Mouse (Mus musculus) cerebellum, adult 18-20 months (tissue): ENCODE results near the gene Fmo2.

Source experiments
- DNase-seq, 2 experiments: peaks; one replicate each; pipeline ENCODE4 v3.0.0; 2021

The Fmo2 gene

DNA sequence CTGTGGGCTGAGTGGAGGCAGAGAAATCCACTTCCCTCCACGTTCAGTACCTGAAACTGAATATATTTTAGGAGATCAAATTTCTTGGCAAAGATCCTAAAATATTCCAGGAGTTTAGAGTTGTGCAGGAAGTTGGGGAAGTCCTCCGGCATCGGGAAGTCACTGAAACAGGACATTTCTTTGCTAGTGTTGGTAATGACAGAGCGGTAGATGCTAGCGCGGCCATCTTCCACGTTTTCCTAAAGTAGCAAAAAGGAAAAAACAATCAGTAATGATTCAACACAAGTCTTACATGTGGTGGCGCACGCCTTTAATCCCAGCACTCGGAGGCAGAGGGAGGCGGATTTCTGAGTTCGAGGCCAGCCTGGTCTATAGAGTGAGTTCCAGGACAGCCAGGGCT lies 9.9 kb downstream of the Fmo2 start:
- no peak for DNase-seq

- DNase-seq: no peak
Observed at GRCm38 (mm10) chr1:162887644-162888043, 10.9 kb downstream of the Fmo2 start.

DNA sequence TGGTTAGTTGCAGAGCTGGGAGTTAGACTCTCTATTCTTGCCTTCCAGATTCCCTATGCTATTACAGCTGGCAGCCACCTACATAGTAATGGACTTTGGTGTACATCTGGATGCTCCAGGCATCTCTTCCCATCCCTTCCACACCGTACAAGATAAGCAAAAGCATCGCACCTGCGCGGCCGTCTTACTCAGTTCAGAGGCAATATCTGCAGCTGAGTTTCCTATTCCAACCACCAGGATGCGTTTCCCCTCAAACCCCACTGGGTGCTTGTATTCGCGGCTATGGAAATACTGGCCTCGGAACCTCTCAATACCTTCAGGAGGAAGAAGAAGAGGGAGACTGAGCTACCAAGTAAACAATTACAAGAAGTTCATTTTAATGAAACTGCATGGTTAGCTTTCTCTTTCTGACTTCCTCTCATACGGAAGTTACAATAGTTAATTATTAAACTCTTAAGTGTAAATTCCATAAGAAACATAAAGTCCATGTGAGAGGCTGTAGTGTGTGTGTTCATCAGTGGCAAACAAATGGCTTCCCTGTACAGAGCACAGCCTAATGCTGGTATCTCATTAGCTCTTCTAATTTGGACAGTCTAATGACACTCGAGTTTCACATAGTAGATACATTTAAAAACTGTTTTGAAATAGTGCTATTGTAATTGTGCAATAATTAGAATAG lies 12.2 kb downstream of the Fmo2 start:
- no peak for DNase-seq

- no peak for DNase-seq
Observed at GRCm38 (mm10) chr1:162882681-162883080, 15.8 kb downstream of the Fmo2 start.

GRCm38 (mm10) chr1:162879595-162880369 lies 18.7 kb downstream of the Fmo2 start:
- DNase-seq: peak; percentile 25 to 30

- no peak for DNase-seq
Observed at GRCm38 (mm10) chr1:162875091-162875490, 23.4 kb downstream of the Fmo2 start.

- no peak for DNase-seq
Observed at GRCm38 (mm10) chr1:162871701-162872311, 26.7 kb downstream of the Fmo2 start.

- DNase-seq: no peak
Observed at GRCm38 (mm10) chr1:162870978-162871377, 27.5 kb downstream of the Fmo2 start.

DNA sequence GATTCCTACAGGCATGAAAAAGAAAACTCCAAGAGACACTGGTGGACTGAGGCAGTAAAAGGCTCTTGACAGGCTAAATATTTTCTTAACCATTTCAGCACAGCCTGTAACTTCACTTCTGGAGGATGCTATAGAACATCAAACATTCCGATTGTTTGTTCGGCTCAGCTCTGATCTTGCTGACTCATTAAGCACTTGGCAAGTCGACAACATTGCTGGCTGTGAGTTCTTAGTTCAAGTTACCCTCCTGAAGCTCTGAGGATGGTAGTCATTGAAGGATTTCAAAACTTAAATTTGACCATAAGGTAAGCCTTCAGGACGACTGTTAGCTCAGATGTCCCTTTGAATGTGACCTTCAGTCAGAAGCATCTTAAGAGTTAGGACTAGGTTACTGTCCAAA lies 31.1 kb downstream of the Fmo2 start:
- no peak for DNase-seq

DNA sequence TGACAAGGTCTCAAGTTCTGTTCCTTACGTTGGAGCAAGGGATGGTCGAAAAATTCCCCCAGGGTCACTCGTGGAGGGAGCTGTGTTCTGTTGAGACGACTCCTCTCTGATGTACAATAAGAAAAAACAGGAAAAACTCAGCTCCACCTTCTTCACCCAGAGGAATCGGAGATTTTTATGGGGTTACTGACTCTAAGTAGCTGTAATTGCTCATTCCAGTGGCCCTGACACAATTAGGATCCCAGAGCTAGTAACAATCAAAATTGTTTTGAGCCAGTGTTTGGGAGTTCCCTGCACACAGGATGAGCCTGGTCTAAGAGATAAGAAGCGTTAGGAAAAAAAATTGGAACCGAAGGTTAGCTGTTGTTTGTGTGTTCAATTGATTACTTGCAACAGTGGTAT lies 32.2 kb downstream of the Fmo2 start, which contains the start of gene Fmo1:
TSS of gene Fmo1 (minus strand) at position 331 of the 402 bp plus-strand sequence.
- no peak for DNase-seq

GRCm38 (mm10) chr1:162865493-162865830 lies 33.1 kb downstream of the Fmo2 start:
- no peak for DNase-seq

DNA sequence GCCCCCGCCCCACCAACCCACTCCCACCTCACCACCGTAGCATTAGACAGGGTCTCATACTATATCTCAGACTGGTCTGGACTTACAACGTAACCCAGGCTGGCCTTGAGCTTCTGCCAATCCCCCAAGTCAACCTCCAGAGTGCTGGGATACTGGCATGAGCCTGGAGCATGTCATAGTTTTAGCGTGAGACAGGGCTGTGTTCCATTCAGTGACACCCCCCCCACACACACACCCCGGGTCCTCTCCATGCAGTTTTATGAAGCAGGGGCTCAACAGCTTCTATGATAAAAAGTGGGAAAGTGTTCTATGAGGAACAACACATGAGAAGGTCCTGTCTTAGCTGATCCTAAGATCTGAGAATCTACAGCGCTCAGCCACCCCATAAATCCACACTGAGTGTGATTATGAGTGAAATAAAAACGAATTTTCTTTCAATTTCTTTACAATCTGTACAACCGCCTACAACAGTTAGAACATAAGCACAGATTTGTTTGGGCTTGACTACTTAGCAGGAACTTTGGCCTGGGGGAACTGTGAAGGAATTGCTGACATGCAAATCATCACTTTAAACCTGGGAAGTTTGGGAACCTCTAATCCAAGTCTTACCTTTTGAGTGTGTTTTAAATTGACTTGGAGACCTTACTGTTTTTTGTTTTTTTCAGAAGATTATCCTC lies 33.6 kb downstream of the Fmo2 start:
- DNase-seq: no peak

- no peak for DNase-seq
Observed at GRCm38 (mm10) chr1:162864279-162864678, 34.2 kb downstream of the Fmo2 start.

DNA sequence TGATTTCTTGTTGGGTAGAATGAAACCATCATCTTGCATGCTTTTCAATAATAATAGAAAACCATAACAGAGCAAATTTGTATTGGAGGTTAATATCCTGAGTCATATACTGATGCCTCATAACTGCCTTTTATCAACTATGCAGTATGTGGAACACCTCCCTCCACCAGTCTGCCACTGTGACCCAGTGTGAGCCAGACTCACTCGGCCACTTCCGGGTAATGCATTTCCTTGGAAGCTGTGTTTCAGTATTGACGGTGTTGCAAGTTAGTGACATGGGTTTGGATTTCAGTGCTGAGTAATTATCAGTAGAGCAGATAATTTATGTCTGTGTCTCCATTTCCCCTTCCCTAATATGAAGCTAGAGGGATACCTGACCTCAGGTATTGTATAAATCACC lies 34.9 kb downstream of the Fmo2 start:
- DNase-seq: no peak

DNA sequence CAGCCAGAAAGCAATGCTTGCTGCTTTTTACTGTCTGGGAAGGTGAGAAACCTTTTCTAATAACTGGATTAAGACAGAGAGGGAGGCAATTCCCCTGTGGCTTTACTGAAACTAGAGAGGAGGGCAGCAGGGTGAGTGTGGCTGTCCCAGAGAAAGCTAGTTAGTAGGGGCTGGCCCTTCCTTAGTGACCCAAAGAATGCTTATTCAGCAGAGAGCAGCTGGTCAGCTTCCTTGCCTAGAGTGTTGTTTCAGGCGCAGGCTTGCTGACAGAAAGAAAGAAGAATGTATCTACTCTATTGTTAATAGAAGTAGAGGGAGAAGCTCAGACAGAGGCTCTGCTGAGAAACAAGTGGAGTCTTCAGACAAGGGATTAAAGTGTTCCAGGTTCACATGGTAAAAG lies 36.2 kb downstream of the Fmo2 start:
- no peak for DNase-seq

- DNase-seq: no peak
Observed at GRCm38 (mm10) chr1:162859996-162860605, 38.4 kb downstream of the Fmo2 start.

DNA sequence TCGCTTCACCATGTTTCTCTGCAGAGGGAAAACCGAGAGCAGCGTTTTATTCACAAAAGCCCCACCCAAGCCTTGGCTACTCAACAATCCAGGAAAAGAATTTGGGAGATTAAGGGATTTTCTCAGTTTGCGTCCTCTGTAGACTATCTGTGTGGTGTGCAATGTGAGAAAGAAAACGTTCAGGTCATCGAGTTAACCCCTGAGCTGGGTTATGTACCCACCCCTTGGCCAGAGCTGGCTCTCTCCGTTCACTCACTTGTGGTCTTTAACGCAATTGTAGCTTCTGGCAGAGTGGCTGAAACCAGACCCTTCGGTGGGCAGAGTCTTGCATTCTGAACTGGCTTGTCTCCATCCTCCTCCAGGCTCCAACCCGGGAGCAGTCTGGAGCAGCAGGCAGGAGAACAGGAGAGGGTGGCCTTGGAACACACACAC lies 39.0 kb downstream of the Fmo2 start:
- no peak for DNase-seq

DNA sequence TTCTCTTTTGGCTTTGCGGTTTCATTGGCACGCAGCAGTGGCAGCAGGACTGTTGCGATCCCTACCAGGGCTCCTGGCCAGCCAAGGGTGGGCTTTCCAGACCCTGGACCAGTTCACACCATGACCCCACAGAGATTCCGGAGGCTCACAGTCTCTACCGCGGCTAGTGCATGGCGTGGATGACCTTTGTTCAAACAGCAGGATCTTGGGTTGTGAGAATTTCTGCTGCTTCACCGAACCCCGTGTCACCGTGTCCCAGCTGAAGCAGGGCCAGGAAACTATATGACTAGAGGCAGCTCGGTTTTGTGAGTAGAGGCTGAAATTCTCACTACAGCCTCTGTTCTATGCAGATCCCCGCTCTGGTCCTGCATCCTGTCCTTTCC lies 39.8 kb downstream of the Fmo2 start:
- no peak for DNase-seq

GRCm38 (mm10) chr1:162857766-162858747 lies 40.5 kb downstream of the Fmo2 start:
- DNase-seq: no peak

GRCm38 (mm10) chr1:162853812-162854482 lies 44.6 kb downstream of the Fmo2 start:
- DNase-seq: no peak

- no peak for DNase-seq
Observed at GRCm38 (mm10) chr1:162847554-162847953, 51.0 kb downstream of the Fmo2 start.
